Mouse (Mus musculus) lung, postnatal 10 days (tissue): ENCODE results near the gene Cabp7.

Experiments
- DNase-seq: peaks from one replicate; pipeline ENCODE4 v3.0.0; 2021

The Cabp7 gene

DNA sequence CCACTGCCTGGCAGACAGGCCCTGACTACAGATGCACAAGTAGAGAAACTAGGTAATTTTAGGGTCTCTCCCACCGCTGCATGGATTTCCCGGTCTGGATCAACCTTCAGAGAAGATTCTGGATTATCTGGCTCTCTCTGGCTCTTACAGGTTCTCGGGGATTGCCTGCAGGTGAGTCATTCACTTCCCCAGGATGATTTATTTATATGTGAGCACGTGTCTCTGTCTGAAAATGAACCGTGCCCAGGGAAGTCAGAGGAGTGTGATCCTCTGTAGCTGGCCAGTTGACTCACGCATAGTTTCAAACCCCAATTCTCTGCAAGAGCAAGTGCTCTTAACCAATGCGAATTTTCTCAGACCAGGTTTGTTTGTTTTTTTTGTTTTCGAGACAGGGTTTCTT lies 45.9 kb downstream of the Cabp7 start:
- DNase-seq = no peak

DNA sequence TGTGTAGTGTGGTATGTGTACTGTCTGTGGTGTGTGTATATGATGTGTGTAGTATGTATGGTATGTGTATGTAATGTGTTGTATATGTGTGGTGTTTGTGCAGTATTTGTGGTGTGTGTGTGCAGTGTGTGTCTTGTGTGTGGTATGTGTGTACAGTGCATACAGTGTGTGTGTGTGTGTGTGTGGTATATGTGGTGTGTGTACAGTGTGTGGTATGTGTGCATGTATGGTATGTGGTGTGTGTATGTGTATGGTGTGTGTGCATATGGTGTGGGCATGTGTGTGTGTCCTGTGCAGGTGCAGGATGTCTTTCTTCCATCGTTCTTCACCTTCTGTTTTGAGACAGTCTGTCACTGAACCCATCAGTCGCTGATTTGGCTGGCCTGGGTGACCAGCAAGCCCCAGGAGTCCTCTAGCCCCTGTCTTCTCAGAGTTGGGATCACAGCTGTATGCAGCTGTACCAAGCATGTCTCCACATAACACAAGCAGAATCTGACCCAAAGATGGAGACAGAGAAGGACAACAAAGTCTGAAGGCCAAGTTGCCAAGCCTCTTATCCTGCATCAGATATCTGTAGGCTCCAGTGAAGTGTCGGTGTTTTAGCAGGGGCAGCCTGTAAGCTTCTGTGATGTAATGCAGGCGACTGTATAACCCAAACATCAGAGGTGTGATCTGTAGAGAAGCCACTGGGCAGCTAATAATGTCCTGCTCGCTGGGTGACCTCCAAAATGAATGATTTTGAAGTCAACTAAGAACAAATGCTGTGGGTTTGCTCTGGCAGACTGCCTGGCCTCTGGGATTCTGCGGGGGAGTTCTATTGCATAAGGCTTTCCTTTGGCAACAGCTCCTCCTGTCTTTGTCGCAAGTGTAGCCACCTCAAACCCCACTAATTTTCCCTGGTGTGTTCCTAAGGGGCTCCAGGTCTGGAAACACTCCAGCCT lies 49.3 kb downstream of the Cabp7 start:
- DNase-seq = peak; percentile 95

DNA sequence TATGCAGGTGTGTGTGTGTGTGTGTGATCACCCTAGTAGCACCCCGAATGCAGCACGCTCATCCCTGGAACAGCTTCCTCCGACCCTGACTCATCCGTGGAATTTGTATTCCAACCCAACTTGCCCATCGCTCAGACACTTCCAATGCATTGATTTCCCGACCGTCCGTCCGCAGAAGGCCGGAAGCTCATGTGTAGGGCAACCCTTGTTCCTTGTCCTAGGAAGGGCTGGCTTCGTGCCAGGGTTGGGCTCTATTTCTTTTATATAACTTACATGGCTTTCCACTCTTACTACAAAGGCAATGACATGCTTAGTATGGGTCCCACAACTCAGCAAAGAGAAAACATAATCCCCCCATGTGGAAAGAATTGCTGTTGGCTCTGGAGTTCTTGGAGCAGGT lies 54.4 kb downstream of the Cabp7 start:
- no peak for DNase-seq

DNA sequence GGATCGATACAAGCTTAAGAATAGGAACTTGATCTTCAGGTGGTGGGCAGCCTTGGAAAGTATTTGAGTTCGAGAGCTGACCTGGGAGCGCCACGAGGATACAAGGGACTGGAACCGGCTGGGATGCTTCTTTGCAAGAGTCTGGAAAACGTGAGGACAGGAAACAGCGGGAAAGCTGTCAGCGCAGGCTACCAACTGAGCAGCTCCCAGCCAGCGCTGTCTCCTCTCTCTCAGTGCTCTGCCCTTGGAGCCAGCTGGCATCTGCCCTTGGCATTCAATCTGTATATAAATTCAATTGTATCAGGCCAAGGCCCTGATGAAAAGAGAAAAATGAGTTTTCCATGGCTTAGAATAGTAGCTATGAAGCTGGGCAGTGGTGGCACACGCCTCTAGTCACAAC lies 55.4 kb downstream of the Cabp7 start:
- DNase-seq = peak; percentile 54

DNA sequence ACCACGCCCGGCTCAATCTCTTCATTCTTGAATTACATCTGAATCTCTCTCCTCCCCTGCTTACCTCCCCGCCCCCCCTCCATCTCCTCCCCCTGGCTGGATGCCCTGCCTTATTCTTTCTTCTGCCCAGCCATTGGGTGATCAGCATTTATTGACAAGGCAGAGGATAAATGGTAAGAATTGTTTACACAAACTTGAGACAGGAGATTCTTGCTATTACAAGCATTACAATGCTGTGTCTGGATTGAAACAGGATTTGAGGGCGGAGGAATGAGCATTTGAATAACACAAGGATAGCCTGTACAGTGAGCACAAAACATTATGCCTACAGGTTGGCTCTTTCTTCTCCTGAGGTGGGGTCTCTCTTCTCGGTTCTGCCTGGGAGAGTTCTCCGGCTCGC lies 56.2 kb downstream of the Cabp7 start:
- no peak for DNase-seq

DNA sequence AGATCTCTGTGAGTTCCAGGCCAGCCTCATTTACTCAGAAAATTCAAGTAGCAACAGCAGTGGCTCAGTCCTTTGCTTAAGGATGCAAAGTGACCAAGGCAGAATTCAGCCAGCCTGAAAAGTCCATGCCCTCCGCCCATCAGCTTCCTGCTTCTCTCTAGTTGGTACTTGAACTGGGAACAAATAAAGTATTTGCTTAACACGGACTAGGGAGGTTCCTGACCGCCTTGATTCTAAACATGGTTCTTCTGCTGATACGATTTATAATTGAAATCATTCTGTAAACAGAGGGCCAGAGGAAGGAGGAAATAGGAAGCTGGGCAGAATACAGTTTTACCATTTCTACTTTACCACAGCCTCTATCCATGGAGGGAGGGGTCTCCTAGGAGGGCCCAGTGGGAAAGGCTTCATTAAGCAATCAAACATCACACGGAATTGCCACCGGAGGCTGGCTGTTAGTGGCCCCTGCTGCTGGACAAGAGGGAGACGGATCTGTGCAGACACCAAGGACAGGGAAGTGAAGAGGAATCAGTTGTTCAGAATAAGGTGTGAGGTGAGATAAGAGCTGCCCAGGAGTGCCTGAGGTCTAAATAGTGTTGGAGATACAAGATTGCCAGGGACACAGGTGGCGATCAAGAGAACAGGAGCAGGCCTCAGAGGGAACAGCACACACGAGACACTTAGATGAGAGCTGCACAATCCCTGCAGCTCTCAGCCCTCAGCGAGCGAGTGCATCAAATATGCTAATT lies 57.8 kb downstream of the Cabp7 start:
- no peak for DNase-seq

DNA sequence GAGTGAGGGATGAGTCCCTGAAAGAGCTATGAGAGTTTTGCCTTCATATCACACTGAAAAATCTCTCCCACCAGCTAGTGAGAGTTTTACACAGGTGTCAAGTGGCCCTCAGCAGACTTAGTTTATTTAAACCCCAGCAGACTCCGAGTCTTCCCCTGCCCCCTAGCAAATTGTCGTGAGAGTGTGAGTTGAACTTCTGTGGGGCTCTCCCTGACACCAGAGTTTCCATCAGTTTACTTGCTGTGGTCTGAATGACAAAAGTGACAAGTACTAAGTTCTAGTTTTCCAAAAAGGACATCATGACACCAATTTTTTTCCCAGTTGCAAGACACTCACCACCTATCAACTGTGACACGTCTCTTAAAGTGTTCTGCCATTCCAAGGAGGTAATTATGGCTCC lies 58.7 kb downstream of the Cabp7 start:
- no peak for DNase-seq

DNA sequence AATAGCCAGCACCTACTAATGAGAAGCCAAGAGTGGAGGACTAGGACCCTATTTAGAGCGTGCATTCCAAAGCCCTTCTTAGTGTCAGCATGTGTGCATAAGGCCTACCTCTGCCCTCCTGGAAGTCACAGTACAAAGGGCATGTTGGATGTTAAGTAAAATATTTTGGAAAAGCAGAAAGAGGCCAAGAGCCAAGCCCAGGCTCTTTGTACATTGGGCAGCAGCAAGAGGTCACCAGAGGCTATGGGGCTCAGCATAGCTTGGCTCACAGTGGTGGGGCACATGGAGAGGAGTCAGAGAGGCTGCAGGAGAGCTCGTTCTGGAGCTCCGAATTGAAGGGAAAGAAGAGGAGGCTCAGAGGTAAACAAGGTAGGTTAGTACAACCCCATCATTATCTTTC lies 59.6 kb downstream of the Cabp7 start:
- DNase-seq = no peak
